Mouse (Mus musculus): ENCODE measurements around the gene Spag16.

DNA sequence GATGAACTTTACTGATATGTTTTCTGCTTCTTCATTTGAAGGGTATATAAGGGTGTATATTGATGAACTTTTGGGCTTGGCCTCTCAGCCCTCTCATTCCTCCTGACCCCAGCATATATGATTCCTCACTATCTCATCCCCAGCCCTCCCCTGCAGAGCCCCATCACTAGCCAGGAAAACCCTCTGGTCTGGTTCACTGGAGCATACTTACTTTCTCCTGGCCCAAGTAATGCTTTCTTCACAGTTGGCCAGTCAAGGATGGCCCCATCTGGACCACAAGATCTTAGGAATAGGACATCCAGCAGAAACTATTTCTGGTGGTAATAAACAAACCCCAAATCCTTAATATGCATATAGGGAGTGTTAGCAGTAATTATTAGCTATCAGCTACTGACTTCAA is 527.2 kb downstream of the Spag16 start:
- TF ChIP-seq CTCF (IDR thresholded peaks at IDR 0.05; ENCODE audit: extremely low read depth, insufficient read depth, low read length) (no peak), POLR2A (IDR thresholded peaks at IDR 0.05; ENCODE audit: extremely low read depth, insufficient read depth, low read length) (no peak)
